Mouse (Mus musculus): ENCODE results near the gene Tcf7l2. TPM values are rescaled to one million over a fixed set of nuclear protein-coding genes. Genes with fewer than 3 reads are reported as not detected.

The Tcf7l2 gene
- polyA plus RNA-seq, 1 experiment from 2014 or later, result 27.0 TPM

DNA sequence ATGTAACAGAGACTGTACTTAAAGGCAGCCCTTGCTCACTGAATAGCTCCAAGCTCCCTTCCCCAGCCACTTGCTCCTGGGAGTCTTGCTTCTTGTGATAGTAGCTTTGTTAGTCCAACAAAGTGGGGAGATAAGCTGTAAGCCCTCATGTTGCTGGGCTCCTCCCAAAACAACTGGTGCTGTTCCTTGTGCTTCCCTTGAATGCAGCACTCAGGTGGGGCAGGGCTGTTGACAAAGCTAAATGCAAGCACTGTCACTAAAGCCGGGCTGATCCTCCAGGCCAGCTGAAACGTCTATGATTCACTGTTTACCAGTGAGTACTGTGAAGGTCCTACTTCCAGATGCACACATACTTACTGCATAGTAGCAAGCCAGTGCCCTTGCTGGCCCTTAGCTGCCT is 120.1 kb downstream of the Tcf7l2 start:
- 69% methylated on average over 2 of the region's 2 CpGs for WGBS
- Histone ChIP-seq H3K9ac (ENCODE audit: low read depth, low read length) (no peak overlapping the region), H3K36me3 (ENCODE audit: control insufficient read depth, insufficient read depth, low read length) (no peaks in the 10 kb centered on the region), H3K9me3 (ENCODE audit: control insufficient read depth, low read length) (no peaks in the 10 kb centered on the region), H3K4me2 (ENCODE audit: low read length) (no peak overlapping the region), H3K4me3 (ENCODE audit: low read length) (no peak overlapping the region), H3K27ac (ENCODE audit: low read depth, low read length) (no peak overlapping the region), H3K4me1 (ENCODE audit: control insufficient read depth, insufficient read depth, low read depth, low read length) (no peaks in the 10 kb centered on the region), H3K27me3 (replicated peaks; ENCODE audit: control insufficient read depth, insufficient read depth, low read length) (no peaks in the 10 kb centered on the region)
- no peak for ATAC-seq

DNA sequence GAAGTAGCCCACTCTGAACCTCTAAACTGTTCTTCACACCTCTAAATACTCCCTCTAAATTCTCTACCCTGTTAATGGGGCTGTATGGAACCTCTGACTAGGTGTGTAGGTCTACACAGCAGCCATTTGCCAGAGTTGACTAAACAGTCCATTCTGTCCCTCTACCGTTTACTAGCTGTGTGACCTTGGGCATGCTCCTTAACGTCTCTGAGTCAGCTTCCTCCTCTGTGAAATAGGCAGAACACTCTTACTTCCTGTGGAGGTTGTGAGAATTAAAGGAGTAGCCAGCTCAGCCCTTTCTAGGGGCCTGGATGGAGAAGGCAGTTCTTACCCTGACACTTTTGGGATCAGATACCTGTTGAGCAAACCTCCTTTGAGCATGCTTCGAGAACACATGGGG is 120.9 kb downstream of the Tcf7l2 start:
- Histone ChIP-seq H3K9ac (ENCODE audit: low read depth, low read length) (no peak overlapping the region), H3K27me3 (replicated peaks; ENCODE audit: control insufficient read depth, insufficient read depth, low read length) (no peaks in the 10 kb centered on the region), H3K27ac (ENCODE audit: low read depth, low read length) (no peak overlapping the region), H3K9me3 (ENCODE audit: control insufficient read depth, low read length) (no peaks in the 10 kb centered on the region), H3K4me1 (ENCODE audit: control insufficient read depth, insufficient read depth, low read depth, low read length) (no peaks in the 10 kb centered on the region), H3K36me3 (ENCODE audit: control insufficient read depth, insufficient read depth, low read length) (no peaks in the 10 kb centered on the region), H3K4me3 (ENCODE audit: low read length) (no peak overlapping the region), H3K4me2 (ENCODE audit: low read length) (no peak overlapping the region)
- no peak for ATAC-seq
- 92% methylated on average over 3 of the region's 3 CpGs for WGBS

DNA sequence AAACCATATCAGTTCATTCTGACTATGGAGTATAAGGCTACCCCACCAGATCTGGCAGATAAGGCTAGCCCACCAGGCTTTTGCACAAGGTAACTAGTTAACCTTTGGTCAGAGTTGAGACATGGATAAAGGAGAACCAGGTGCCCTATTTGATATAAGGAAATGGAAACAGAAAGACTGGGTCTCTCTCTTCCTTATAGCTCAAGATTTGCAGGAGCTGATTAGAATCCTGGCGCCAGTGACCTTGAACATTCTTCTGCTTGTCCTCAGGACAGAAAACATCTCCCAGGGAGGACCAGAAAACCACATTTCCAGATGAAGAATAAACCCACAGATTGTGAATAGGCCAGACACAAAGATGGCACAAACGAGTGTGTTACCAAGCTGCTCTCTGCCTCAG is 123.4 kb downstream of the Tcf7l2 start:
- no peak overlapping the region for H3K9ac ChIP-seq (ENCODE audit: low read depth, low read length)
- H3K9me3 ChIP-seq (ENCODE audit: control insufficient read depth, low read length), result no peaks in the 10 kb centered on the region
- no peaks in the 10 kb centered on the region for H3K27me3 ChIP-seq (replicated peaks; ENCODE audit: control insufficient read depth, insufficient read depth, low read length)
- 100% methylated on average over 2 of the region's 2 CpGs for WGBS
- no peak overlapping the region for H3K4me2 ChIP-seq (ENCODE audit: low read length)
- H3K4me1 ChIP-seq (ENCODE audit: control insufficient read depth, insufficient read depth, low read depth, low read length), result no peaks in the 10 kb centered on the region
- no peak overlapping the region for H3K27ac ChIP-seq (ENCODE audit: low read depth, low read length)
- ATAC-seq, result no peak
- no peak overlapping the region for H3K4me3 ChIP-seq (ENCODE audit: low read length)
- H3K36me3 ChIP-seq (ENCODE audit: control insufficient read depth, insufficient read depth, low read length), result no peaks in the 10 kb centered on the region

DNA sequence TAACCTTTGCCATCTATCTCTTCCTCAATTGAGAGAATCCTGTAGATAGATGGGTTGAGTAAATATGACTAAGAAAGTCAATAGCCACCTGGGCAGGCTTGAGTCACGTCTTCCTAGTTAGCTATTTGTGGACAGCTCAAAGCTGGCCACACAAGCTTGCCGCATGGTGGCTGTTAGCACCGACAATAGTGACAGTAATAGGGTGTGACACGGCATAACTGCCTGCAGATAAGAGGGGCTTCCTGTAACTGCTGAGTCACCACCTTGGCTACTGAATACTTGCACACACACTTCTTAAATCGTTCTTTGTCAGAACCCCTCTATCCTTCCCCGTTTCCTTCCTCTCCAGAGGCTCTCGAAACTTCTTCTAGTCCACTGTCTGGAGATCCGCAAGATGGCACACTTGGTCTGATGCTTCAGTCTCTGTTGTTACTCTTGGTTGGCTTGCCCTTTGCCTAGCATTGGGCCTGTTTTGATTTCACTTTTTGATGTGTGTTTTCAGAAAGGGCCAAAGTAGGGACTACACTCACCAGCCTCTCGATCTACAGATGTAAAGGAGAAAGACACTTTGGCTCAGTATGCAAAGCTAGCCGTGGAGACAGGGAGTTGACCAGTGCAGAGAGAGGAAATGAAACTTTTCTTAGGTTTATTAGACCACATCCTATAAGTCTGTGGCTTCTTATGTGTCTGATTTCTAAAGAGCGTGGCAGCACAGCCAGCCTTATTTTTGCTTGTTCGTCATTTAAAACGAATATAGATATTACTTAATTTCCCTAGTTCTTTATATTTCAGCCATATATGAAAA is 124.4 kb downstream of the Tcf7l2 start:
- Histone ChIP-seq H3K27ac (ENCODE audit: low read depth, low read length) (no peak overlapping the region), H3K4me3 (ENCODE audit: low read length) (no peak overlapping the region), H3K4me1 (ENCODE audit: control insufficient read depth, insufficient read depth, low read depth, low read length) (no peaks in the 10 kb centered on the region), H3K9me3 (ENCODE audit: control insufficient read depth, low read length) (no peaks in the 10 kb centered on the region), H3K27me3 (replicated peaks; ENCODE audit: control insufficient read depth, insufficient read depth, low read length) (no peaks in the 10 kb centered on the region), H3K36me3 (ENCODE audit: control insufficient read depth, insufficient read depth, low read length) (no peaks in the 10 kb centered on the region), H3K9ac (ENCODE audit: low read depth, low read length) (no peak overlapping the region), H3K4me2 (ENCODE audit: low read length) (no peak overlapping the region)
- WGBS, result 89% methylated on average over 13 of the region's 13 CpGs
- ATAC-seq, result no peak

DNA sequence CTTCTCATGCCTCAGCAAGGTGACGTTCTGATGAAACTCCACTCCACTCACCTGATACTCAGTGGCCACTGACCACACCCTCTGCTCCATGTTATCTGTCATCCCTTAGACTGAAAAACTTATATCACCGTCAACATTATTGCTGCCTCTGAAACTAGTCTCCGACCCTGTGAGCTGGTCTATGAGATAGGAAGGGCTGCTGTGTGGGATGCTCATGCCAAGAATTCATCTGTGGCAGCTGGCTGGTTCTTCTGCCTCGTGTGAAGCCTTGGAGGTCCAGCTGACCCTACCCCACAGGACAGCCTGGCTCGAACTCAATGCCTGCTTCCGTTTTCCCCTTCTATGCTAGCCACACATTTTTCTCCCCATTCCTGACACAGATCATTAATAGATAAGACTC is 125.6 kb downstream of the Tcf7l2 start:
- H3K9ac ChIP-seq (ENCODE audit: low read depth, low read length), result no peak overlapping the region
- no peak overlapping the region for H3K4me3 ChIP-seq (ENCODE audit: low read length)
- H3K9me3 ChIP-seq (ENCODE audit: control insufficient read depth, low read length), result no peaks in the 10 kb centered on the region
- H3K4me1 ChIP-seq (ENCODE audit: control insufficient read depth, insufficient read depth, low read depth, low read length), result no peaks in the 10 kb centered on the region
- no peaks in the 10 kb centered on the region for H3K36me3 ChIP-seq (ENCODE audit: control insufficient read depth, insufficient read depth, low read length)
- WGBS, result 76% methylated on average over 6 of the region's 6 CpGs
- H3K27ac ChIP-seq (ENCODE audit: low read depth, low read length), result no peak overlapping the region
- ATAC-seq, result no peak
- H3K27me3 ChIP-seq (replicated peaks; ENCODE audit: control insufficient read depth, insufficient read depth, low read length), result no peaks in the 10 kb centered on the region
- H3K4me2 ChIP-seq (ENCODE audit: low read length), result no peak overlapping the region

DNA sequence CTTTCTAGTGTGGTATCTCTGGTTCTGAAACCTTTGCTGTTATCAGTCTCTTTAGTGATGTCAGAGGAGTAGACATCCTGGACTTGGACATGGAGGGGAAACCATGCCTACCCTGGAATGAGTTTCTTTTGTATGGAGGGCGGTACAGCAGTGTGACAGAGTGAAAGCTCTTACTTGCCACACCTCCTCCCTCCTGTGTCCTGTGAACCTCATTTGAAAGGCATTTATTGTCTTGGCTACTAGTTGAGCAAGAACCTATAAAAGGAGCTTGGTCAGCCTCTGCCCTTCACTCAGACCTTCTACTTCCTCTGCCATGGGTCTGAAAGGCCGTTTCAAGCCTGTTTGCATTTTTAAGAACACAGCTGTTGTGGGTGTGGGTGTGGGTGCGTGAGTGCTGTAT is 126.3 kb downstream of the Tcf7l2 start:
- no peak overlapping the region for H3K4me2 ChIP-seq (ENCODE audit: low read length)
- H3K9me3 ChIP-seq (ENCODE audit: control insufficient read depth, low read length), result no peaks in the 10 kb centered on the region
- no peaks in the 10 kb centered on the region for H3K4me1 ChIP-seq (ENCODE audit: control insufficient read depth, insufficient read depth, low read depth, low read length)
- no peaks in the 10 kb centered on the region for H3K36me3 ChIP-seq (ENCODE audit: control insufficient read depth, insufficient read depth, low read length)
- H3K27me3 ChIP-seq (replicated peaks; ENCODE audit: control insufficient read depth, insufficient read depth, low read length), result no peaks in the 10 kb centered on the region
- no peak overlapping the region for H3K27ac ChIP-seq (ENCODE audit: low read depth, low read length)
- ATAC-seq, result no peak
- H3K9ac ChIP-seq (ENCODE audit: low read depth, low read length), result no peak overlapping the region
- H3K4me3 ChIP-seq (ENCODE audit: low read length), result no peak overlapping the region
- WGBS, result 61% methylated on average over 3 of the region's 3 CpGs

DNA sequence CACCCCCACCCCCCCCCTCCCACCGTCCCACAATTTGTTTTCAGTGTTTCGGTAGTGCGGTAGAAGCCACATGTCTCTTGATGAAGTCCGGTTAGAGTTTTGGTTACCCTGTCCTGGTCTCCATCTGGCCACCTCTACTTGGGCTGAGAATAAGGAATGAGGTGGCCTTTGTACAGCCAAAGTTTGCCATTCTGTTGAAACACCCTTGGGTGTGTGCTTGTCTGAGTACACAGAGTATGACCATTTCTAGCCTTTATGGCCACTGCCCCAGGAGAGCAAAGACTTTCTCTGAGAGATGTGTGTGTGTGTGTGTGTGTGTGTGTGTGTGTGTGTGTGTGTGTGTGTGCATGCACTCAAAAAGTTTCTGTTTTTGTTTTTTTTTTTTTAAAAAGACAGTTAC is 127.0 kb downstream of the Tcf7l2 start:
- Histone ChIP-seq H3K9me3 (ENCODE audit: control insufficient read depth, low read length) (no peaks in the 10 kb centered on the region), H3K4me1 (ENCODE audit: control insufficient read depth, insufficient read depth, low read depth, low read length) (no peaks in the 10 kb centered on the region), H3K36me3 (ENCODE audit: control insufficient read depth, insufficient read depth, low read length) (no peaks in the 10 kb centered on the region), H3K4me2 (ENCODE audit: low read length) (no peak overlapping the region), H3K27ac (ENCODE audit: low read depth, low read length) (no peak overlapping the region), H3K9ac (ENCODE audit: low read depth, low read length) (no peak overlapping the region), H3K4me3 (ENCODE audit: low read length) (no peak overlapping the region), H3K27me3 (replicated peaks; ENCODE audit: control insufficient read depth, insufficient read depth, low read length) (no peaks in the 10 kb centered on the region)
- WGBS, result 98% methylated on average over 4 of the region's 4 CpGs
- ATAC-seq, result no peak

DNA sequence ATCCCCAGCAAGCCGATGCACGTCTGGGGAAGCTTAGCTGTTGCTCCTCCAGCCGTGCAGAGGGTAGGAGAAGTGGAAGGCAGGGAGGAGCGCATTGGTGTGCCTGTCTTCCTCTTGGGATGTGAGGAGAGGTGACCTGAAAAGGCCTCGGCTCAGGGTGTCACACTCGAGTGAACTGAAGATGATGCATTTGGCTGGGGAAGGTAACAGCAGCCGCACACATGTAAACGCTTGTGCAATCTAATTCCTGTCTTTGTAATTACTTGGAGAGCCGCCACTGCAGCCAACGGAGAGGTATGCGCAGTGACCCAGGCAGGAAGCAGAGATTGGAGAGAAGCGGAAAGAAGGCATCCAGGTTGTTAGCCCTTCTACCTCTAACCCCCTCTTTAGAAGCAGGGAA is 129.2 kb downstream of the Tcf7l2 start:
- ATAC-seq, result no peak
- Histone ChIP-seq H3K4me3 (ENCODE audit: low read length) (no peak overlapping the region), H3K4me1 (ENCODE audit: control insufficient read depth, insufficient read depth, low read depth, low read length) (no peaks in the 10 kb centered on the region), H3K9me3 (ENCODE audit: control insufficient read depth, low read length) (no peaks in the 10 kb centered on the region), H3K4me2 (ENCODE audit: low read length) (no peak overlapping the region), H3K36me3 (ENCODE audit: control insufficient read depth, insufficient read depth, low read length) (no peaks in the 10 kb centered on the region), H3K27ac (ENCODE audit: low read depth, low read length) (no peak overlapping the region), H3K27me3 (replicated peaks; ENCODE audit: control insufficient read depth, insufficient read depth, low read length) (0 out of 2 replicates have a peak, but pooled peaks cover 3% of the 10 kb centered on the region), H3K9ac (ENCODE audit: low read depth, low read length) (no peak overlapping the region)
- 60% methylated on average over 12 of the region's 12 CpGs for WGBS

DNA sequence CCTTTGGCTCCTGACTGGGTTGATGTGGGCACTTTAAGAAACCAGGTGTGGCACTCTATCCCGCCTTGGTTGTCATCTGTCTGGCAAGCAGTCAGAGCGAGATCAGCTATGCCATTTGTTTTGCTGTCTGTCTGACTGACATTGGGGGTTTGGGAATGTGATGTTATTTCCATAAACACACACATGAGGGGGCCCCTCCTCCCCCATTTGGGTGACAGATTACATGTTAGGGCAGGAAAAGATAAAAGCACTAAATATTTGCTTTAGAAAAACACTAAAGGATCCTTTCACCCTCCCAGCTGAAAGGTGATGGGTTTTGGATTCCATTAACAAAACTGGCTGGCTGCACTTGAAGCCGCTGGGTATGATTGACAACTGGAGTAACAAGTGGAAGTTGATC is 129.9 kb downstream of the Tcf7l2 start:
- H3K27me3 ChIP-seq (replicated peaks; ENCODE audit: control insufficient read depth, insufficient read depth, low read length), result 0 out of 2 replicates have a peak, but pooled peaks cover 3% of the 10 kb centered on the region
- no peak for ATAC-seq

More for the DNA sequence above, 129.9 kb downstream of the Tcf7l2 start:
- no peak overlapping the region for H3K9ac ChIP-seq (ENCODE audit: low read depth, low read length)
- no peaks in the 10 kb centered on the region for H3K36me3 ChIP-seq (ENCODE audit: control insufficient read depth, insufficient read depth, low read length)
- H3K27ac ChIP-seq (ENCODE audit: low read depth, low read length), result no peak overlapping the region
- no peak overlapping the region for H3K4me3 ChIP-seq (ENCODE audit: low read length)
- WGBS, result 68% methylated on average over 3 of the region's 3 CpGs
- H3K9me3 ChIP-seq (ENCODE audit: control insufficient read depth, low read length), result no peaks in the 10 kb centered on the region
- H3K4me1 ChIP-seq (ENCODE audit: control insufficient read depth, insufficient read depth, low read depth, low read length), result no peaks in the 10 kb centered on the region
- no peak overlapping the region for H3K4me2 ChIP-seq (ENCODE audit: low read length)
